Mouse (Mus musculus): ENCODE measurements around the gene Mgat1. TPM values are rescaled to one million over a fixed set of nuclear protein-coding genes. Genes with fewer than 3 reads are reported as not detected.

Mgat1 gene
- polyA plus RNA-seq, 1 experiment, result 44.5 TPM

DNA sequence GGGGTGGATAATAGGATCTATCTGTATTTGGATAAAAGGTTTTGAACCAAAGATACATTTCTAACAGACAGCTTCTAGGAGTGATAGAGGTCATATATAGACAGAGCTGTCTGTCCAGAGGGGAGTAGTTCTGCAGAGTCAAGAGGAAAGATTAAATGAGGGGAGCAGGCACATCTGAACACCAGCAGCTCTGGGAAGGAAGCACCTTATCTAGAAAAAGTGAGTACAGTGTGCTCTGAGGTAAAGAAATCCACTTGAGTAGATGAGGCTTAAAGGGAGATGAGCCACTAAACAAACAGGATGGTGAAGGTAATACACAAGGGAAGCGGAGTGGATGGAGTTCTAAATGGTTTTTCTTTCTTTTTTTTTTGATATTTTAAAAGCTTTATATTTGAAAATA, 36.5 kb upstream of the Mgat1 start:
- Histone ChIP-seq H3K4me3 (ENCODE audit: insufficient read depth, poor library complexity, severe bottlenecking) (no peak overlapping the region), H3K27me3 (ENCODE audit: control insufficient read depth, insufficient read depth, insufficient read length) (no peaks in the 10 kb centered on the region), H3K79me3 (ENCODE audit: low read depth) (peaks cover 80% of the 10 kb centered on the region), H3K79me2 (ENCODE audit: control insufficient read depth, insufficient read depth) (peaks cover 97% of the 10 kb centered on the region), H3ac (ENCODE audit: control insufficient read depth, insufficient read length, low read depth) (no peak overlapping the region), H3K36me3 (ENCODE audit: control insufficient read depth, insufficient read depth) (peaks cover 51% of the 10 kb centered on the region)
- TF ChIP-seq FOSL1 (IDR thresholded peaks at IDR 0.05; ENCODE audit: insufficient read depth, low read length, poor library complexity, severe bottlenecking) (no peak), MYOD1 (IDR thresholded peaks at IDR 0.05; ENCODE audit: control insufficient read depth, insufficient read length, low read depth) (no peak), MAX (IDR thresholded peaks at IDR 0.05) (no peak), USF1 (IDR thresholded peaks at IDR 0.05; ENCODE audit: low read depth) (no peak), CTCF (IDR thresholded peaks at IDR 0.05; ENCODE audit: control insufficient read depth, insufficient read depth, insufficient read length) (no peak)

DNA sequence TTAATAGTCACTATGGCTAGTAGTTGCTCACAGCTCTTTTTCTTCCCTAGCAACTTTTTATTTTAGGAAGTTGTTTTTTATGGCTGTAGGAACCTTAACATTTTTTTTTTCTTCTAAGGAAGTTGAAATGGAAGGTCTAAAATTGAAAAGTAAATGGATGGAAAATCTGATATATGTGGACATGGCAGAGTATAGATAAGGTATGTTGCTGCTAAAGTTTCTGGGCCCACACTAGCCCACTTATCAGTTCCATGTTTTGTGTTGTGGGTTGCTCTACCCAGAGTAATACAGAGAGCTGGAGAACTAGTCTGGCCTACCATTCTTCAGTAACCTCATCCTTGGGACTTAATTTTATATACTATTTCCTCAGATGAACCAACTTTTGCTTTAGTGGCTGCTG, 31.4 kb upstream of the Mgat1 start:
- Histone ChIP-seq H3K79me3 (ENCODE audit: low read depth) (peaks cover 49% of the 10 kb centered on the region), H3K36me3 (ENCODE audit: control insufficient read depth, insufficient read depth) (peaks cover 87% of the 10 kb centered on the region), H3ac (ENCODE audit: control insufficient read depth, insufficient read length, low read depth) (no peak overlapping the region), H3K27me3 (ENCODE audit: control insufficient read depth, insufficient read depth, insufficient read length) (no peaks in the 10 kb centered on the region), H3K79me2 (ENCODE audit: control insufficient read depth, insufficient read depth) (peaks cover 64% of the 10 kb centered on the region), H3K4me3 (ENCODE audit: insufficient read depth, poor library complexity, severe bottlenecking) (no peak overlapping the region)
- TF ChIP-seq MYOG (IDR thresholded peaks at IDR 0.05; ENCODE audit: control insufficient read depth, extremely low read depth, insufficient read length) (no peak), MAX (IDR thresholded peaks at IDR 0.05) (no peak), CEBPB (IDR thresholded peaks at IDR 0.05; ENCODE audit: low read depth) (no peak), USF1 (IDR thresholded peaks at IDR 0.05; ENCODE audit: low read depth) (no peak), CTCF (IDR thresholded peaks at IDR 0.05; ENCODE audit: control insufficient read depth, insufficient read depth, insufficient read length) (no peak), MYOD1 (IDR thresholded peaks at IDR 0.05; ENCODE audit: control insufficient read depth, insufficient read length, low read depth) (no peak), FOSL1 (IDR thresholded peaks at IDR 0.05; ENCODE audit: insufficient read depth, low read length, poor library complexity, severe bottlenecking) (no peak)

DNA sequence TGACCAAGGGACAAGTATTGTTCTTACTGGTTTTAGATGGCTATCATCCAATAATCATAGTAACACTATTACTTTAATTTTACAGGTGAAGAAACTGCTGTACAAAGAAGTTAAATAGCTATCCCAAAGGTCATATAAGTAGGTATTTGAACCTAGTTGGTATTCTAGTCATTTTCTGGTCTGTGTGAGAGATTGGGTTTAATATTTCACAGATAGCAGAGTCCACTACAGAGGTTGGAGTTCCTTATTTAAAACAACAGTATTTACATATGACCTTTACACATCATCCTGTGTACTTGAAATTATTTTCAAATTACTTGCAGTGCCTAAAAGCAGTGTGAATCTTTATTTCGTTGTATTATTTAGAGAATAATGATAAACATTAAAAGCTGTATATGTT, 30.5 kb upstream of the Mgat1 start:
- TF ChIP-seq FOSL1 (IDR thresholded peaks at IDR 0.05; ENCODE audit: insufficient read depth, low read length, poor library complexity, severe bottlenecking) (no peak), CEBPB (IDR thresholded peaks at IDR 0.05; ENCODE audit: low read depth) (no peak), MYOG (IDR thresholded peaks at IDR 0.05; ENCODE audit: control insufficient read depth, extremely low read depth, insufficient read length) (no peak)
- peaks cover 54% of the 10 kb centered on the region for H3K79me2 ChIP-seq (ENCODE audit: control insufficient read depth, insufficient read depth)
- H3K4me3 ChIP-seq (ENCODE audit: insufficient read depth, poor library complexity, severe bottlenecking), result no peak overlapping the region
- H3K27me3 ChIP-seq (ENCODE audit: control insufficient read depth, insufficient read depth, insufficient read length), result no peaks in the 10 kb centered on the region
- H3K79me3 ChIP-seq (ENCODE audit: low read depth), result peaks cover 40% of the 10 kb centered on the region
- no peak overlapping the region for H3ac ChIP-seq (ENCODE audit: control insufficient read depth, insufficient read length, low read depth)
- peaks cover 84% of the 10 kb centered on the region for H3K36me3 ChIP-seq (ENCODE audit: control insufficient read depth, insufficient read depth)

DNA sequence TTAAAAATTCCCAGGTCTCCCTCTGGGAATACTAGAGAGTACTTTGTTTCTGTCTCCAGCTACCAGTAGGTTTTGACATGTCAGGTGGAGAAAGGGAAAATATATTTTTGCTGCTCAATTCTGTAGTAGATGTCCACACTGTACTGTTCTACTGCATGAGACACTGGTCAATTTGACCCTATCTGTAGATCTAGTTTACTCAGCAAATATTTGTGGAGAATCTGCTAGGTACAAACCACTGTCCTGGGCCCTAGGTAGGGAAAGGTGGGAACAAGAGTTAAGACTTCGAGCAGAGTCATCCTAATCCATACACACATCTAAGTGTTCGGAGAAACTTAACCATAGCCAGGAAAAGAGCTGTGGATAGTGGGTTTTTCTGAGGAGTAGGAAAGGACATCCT, 24.7 kb upstream of the Mgat1 start:
- TF ChIP-seq CEBPB (IDR thresholded peaks at IDR 0.05; ENCODE audit: low read depth) (no peak), MAX (IDR thresholded peaks at IDR 0.05) (no peak), MYOG (IDR thresholded peaks at IDR 0.05; ENCODE audit: control insufficient read depth, extremely low read depth, insufficient read length) (no peak), CTCF (IDR thresholded peaks at IDR 0.05; ENCODE audit: control insufficient read depth, insufficient read depth, insufficient read length) (no peak), MYOD1 (IDR thresholded peaks at IDR 0.05; ENCODE audit: control insufficient read depth, insufficient read length, low read depth) (no peak), USF1 (IDR thresholded peaks at IDR 0.05; ENCODE audit: low read depth) (no peak), FOSL1 (IDR thresholded peaks at IDR 0.05; ENCODE audit: insufficient read depth, low read length, poor library complexity, severe bottlenecking) (no peak)

DNA sequence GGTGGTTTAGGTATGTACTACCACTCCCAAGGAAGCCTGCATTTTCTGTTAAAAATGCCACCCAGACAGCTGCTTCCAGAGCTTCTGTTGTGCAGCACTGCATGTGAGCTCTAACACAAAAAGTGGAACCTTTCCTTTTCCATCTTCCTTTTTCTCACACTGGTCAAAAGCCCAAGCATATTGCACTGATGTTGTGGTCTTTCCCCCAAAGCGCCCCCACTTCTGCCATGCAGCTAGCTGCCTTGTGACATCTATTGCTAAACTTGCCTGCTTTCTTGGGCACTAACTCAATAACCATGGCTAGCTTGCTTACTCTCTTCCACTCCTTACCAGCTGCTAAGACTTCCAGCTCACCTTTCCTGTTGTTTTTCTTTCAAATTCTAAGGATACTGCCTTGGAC, 19.5 kb upstream of the Mgat1 start:
- Histone ChIP-seq H3K27me3 (ENCODE audit: control insufficient read depth, insufficient read depth, insufficient read length) (no peaks in the 10 kb centered on the region), H3K79me2 (ENCODE audit: control insufficient read depth, insufficient read depth) (no peaks in the 10 kb centered on the region), H3K79me3 (ENCODE audit: low read depth) (no peaks in the 10 kb centered on the region), H3K36me3 (ENCODE audit: control insufficient read depth, insufficient read depth) (no peaks in the 10 kb centered on the region), H3ac (ENCODE audit: control insufficient read depth, insufficient read length, low read depth) (no peak overlapping the region), H3K4me3 (ENCODE audit: insufficient read depth, poor library complexity, severe bottlenecking) (no peak overlapping the region)
- no peak for TF ChIP-seq MYOD1 (IDR thresholded peaks at IDR 0.05; ENCODE audit: control insufficient read depth, insufficient read length, low read depth)
- no peak for TF ChIP-seq CTCF (IDR thresholded peaks at IDR 0.05; ENCODE audit: control insufficient read depth, insufficient read depth, insufficient read length)
- TF ChIP-seq USF1 (IDR thresholded peaks at IDR 0.05; ENCODE audit: low read depth), result no peak
- TF ChIP-seq FOSL1 (IDR thresholded peaks at IDR 0.05; ENCODE audit: insufficient read depth, low read length, poor library complexity, severe bottlenecking), result no peak
- TF ChIP-seq MYOG (IDR thresholded peaks at IDR 0.05; ENCODE audit: control insufficient read depth, extremely low read depth, insufficient read length), result no peak
- no peak for TF ChIP-seq CEBPB (IDR thresholded peaks at IDR 0.05; ENCODE audit: low read depth)
- TF ChIP-seq MAX (IDR thresholded peaks at IDR 0.05), result no peak

More for the DNA sequence above, 24.7 kb upstream of the Mgat1 start:
- H3K79me3 ChIP-seq (ENCODE audit: low read depth), result no peaks in the 10 kb centered on the region
- no peaks in the 10 kb centered on the region for H3K79me2 ChIP-seq (ENCODE audit: control insufficient read depth, insufficient read depth)
- H3ac ChIP-seq (ENCODE audit: control insufficient read depth, insufficient read length, low read depth), result no peak overlapping the region
- no peaks in the 10 kb centered on the region for H3K27me3 ChIP-seq (ENCODE audit: control insufficient read depth, insufficient read depth, insufficient read length)
- H3K36me3 ChIP-seq (ENCODE audit: control insufficient read depth, insufficient read depth), result peaks cover 37% of the 10 kb centered on the region
- no peak overlapping the region for H3K4me3 ChIP-seq (ENCODE audit: insufficient read depth, poor library complexity, severe bottlenecking)

DNA sequence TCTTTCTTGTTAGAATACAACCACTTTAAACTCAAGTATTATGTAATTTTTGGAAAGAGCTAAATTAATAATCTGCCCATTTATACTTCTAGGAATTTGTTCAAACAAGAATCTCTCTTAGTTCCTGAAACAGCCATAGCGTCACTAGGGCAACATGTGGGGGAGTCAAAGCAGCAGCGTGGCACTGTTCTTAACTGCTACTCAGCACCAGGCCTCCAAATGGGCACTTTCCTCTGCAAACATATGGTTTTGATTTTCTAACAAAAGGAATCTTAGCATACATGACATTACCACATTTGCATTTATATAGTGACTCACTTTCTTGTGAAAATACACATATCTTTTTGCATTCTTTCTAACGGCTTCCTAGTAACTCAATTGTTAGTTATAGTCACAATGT, 11.2 kb upstream of the Mgat1 start:
- Histone ChIP-seq H3K79me3 (ENCODE audit: low read depth) (no peaks in the 10 kb centered on the region), H3K4me3 (ENCODE audit: insufficient read depth, poor library complexity, severe bottlenecking) (no peak overlapping the region), H3K27me3 (ENCODE audit: control insufficient read depth, insufficient read depth, insufficient read length) (no peaks in the 10 kb centered on the region), H3K36me3 (ENCODE audit: control insufficient read depth, insufficient read depth) (no peaks in the 10 kb centered on the region), H3ac (ENCODE audit: control insufficient read depth, insufficient read length, low read depth) (no peak overlapping the region), H3K79me2 (ENCODE audit: control insufficient read depth, insufficient read depth) (no peaks in the 10 kb centered on the region)
- TF ChIP-seq FOSL1 (IDR thresholded peaks at IDR 0.05; ENCODE audit: insufficient read depth, low read length, poor library complexity, severe bottlenecking) (no peak), MYOD1 (IDR thresholded peaks at IDR 0.05; ENCODE audit: control insufficient read depth, insufficient read length, low read depth) (no peak), CTCF (IDR thresholded peaks at IDR 0.05; ENCODE audit: control insufficient read depth, insufficient read depth, insufficient read length) (no peak), MAX (IDR thresholded peaks at IDR 0.05) (no peak), CEBPB (IDR thresholded peaks at IDR 0.05; ENCODE audit: low read depth) (no peak), USF1 (IDR thresholded peaks at IDR 0.05; ENCODE audit: low read depth) (no peak), MYOG (IDR thresholded peaks at IDR 0.05; ENCODE audit: control insufficient read depth, extremely low read depth, insufficient read length) (no peak)

All from C2C12 (cell line).